Mouse (Mus musculus) right cerebral cortex, postnatal 36 days (tissue): Measurements from ENCODE around the gene 4930438A08Rik.

Experiments
- DNase-seq, 2 experiments: peaks; one replicate each; pipeline ENCODE4 v3.0.0; 2022; ENCODE audit warnings: low spot score in 2 of 2, mixed read lengths in 1 of 2

Gene 4930438A08Rik

DNA sequence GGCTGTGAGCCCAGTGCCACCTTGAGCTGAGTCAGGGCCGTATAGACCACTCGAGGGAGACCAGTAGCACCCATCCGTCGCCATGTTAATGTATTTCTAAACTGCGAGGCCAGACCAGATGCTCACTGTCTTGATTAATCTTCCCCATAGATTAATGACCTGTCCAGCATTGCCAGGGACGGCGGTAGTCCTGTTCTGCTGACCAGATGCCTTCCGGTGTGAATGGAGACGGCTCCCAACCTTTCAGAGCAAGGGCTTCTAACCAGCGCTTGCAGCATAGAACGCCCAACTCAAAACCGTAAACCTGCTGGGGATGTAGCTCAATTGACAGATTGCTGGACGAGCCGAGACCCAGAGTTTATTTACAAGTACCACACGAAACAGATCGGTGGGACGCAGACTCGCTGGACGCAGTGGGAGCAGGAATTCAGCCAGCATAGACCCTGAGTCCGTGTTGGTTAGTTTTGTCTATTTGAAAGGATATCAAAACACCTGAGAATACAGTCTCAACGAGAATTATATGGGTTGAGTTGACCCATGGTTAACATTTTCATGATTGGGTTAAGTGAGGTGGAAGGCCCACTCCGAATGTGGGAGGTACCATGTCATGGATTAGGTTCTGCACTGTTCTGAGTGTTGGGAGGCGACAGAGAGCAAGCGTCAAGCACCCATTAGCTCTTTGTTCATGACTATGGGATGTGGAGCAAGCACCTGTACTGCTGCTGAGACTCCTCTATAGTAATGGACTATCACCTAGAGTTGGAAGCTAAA is 49.2 kb downstream of the 4930438A08Rik start:
- no peak for DNase-seq

- no peak for DNase-seq
Measured at GRCm38 (mm10) chr11:58324614-58325229, 50.1 kb downstream of the 4930438A08Rik start.

DNA sequence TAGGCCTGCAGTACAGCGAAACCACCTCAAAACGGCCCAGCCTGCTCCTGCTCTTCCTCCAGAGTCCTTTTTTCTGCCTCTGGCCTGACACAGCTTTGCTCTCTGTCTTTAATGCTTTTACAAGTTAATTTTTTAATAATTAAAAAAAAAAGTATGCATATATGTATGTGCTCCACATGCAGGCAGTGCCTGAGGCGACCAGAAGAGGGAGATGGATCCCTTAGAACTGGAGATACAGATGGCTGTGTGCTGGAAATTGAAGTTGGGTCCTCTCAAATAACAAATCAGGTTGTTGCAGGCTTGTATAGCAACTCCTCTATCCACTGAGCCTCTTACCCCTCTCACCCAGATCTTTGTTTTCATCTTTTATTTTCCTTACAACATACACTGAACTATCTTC is 52.2 kb downstream of the 4930438A08Rik start:
- no peak for DNase-seq

GRCm38 (mm10) chr11:58329906-58330275 is 55.3 kb downstream of the 4930438A08Rik start:
- DNase-seq = no peak

GRCm38 (mm10) chr11:58330276-58331148 is 55.9 kb downstream of the 4930438A08Rik start, which contains the start of the genes Zfp672 and Sh3bp5l:
Zfp672 (minus strand) TSS chr11:58330339.
Sh3bp5l (plus strand) TSS chr11:58330724.
- DNase-seq = peak; percentile 85 to 91

DNA sequence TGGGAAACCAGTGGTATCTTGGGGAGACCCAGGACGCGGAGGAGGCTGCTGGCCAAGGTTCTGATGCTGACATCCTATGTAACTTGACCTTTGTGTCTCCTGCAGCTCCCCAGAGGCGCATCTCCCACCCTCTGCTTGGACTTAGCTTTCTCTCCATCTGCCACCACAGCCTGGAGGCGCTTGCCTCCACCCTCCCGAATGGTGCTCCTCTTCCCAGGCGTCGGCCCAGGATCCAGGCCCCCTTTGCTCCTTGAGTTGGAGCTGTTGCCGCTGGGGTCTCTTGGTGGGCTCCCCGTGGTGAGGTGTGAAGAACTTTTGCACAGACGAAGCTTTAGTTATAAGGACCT is 56.5 kb downstream of the 4930438A08Rik start:
- no peak for DNase-seq

DNA sequence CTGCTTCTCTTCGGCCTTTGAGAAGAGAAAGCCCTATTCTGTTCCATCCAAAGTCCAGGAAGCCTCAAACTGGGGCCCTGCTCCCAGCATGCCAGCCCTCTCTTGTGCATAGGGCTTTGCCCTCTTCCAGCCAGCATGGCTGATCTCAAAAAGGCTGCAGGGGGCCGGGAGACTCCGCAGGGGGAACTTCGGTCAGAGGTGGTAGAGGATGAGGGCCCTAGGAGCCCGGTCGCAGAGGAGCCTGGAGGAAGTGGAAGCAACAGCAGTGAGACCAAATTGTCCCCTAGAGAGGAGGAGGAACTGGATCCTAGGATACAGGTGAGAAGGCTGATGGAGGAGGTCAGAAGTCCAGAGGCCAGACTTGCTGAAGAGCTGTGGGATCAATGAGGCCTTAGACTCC is 56.9 kb downstream of the 4930438A08Rik start:
- no peak for DNase-seq

- no peak for DNase-seq
Measured at GRCm38 (mm10) chr11:58334746-58335145, 60.1 kb downstream of the 4930438A08Rik start.
